Mouse (Mus musculus): Measurements from ENCODE around the gene Gm5662. TPM values are rescaled to one million over a fixed set of nuclear protein-coding genes. Genes with fewer than 3 reads are reported as not detected.
"Not testable (repeated sequence)": the region's sequence is repeated elsewhere in the genome, so short reads cannot be mapped to it uniquely, and the experiment has no call there.

Gene Gm5662
- polyA plus RNA-seq (2014; fragmentation: Nextera tagmentation; extraction: Ambion mirVana): not detected in 2 replicates

- H3K4me2 ChIP-seq (replicated peaks); H3K9ac ChIP-seq; DNase-seq (ENCODE audit: low spot score); ATAC-seq (ENCODE audit: low FRiP score); H3K9me3 ChIP-seq (ENCODE audit: control insufficient read depth, low read length); H3K4me3 ChIP-seq (replicated peaks; ENCODE audit: low read length); H3K4me1 ChIP-seq (replicated peaks; ENCODE audit: control insufficient read depth, insufficient read depth, low read length); H3K27ac ChIP-seq; H3K36me3 ChIP-seq (replicated peaks; ENCODE audit: control insufficient read depth, insufficient read depth); H3K27me3 ChIP-seq (ENCODE audit: control insufficient read depth, insufficient read depth, low read length): not testable (repeated sequence)
- 79% methylated on average over 5 of the region's 5 CpGs for WGBS
These were observed at the start of gene Gm5662 for GRCm38 (mm10) chr12:88274400-88274799. TSS of gene Gm5662 (minus strand) at chr12:88274500.

- not testable (repeated sequence) for H3K4me1 ChIP-seq (replicated peaks; ENCODE audit: control insufficient read depth, insufficient read depth, low read length); H3K27me3 ChIP-seq (ENCODE audit: control insufficient read depth, insufficient read depth, low read length); ATAC-seq (ENCODE audit: low FRiP score); H3K36me3 ChIP-seq (replicated peaks; ENCODE audit: control insufficient read depth, insufficient read depth); H3K27ac ChIP-seq; H3K4me2 ChIP-seq (replicated peaks); H3K4me3 ChIP-seq (replicated peaks; ENCODE audit: low read length); H3K9me3 ChIP-seq (ENCODE audit: control insufficient read depth, low read length); DNase-seq (ENCODE audit: low spot score); H3K9ac ChIP-seq
- whole genome bisulfite sequencing: 97% methylated on average over 2 of the region's 2 CpGs
These were observed 49.6 kb upstream of the Gm5662 start, which contains the start of gene Gm5039 for GRCm38 (mm10) chr12:88323926-88324325. TSS of gene Gm5039 (minus strand) at chr12:88324026.

- 82% methylated on average over 3 of the region's 3 CpGs for WGBS
- no peaks in the 10 kb centered on the region for H3K4me1 ChIP-seq (replicated peaks; ENCODE audit: control insufficient read depth, insufficient read depth, low read length)
- H3K27ac ChIP-seq: no peak overlapping the region
- no peaks in the 10 kb centered on the region for H3K9me3 ChIP-seq (ENCODE audit: control insufficient read depth, low read length)
- H3K4me3 ChIP-seq (replicated peaks; ENCODE audit: low read length): no peak overlapping the region
- no peaks in the 10 kb centered on the region for H3K27me3 ChIP-seq (ENCODE audit: control insufficient read depth, insufficient read depth, low read length)
- H3K9ac ChIP-seq: no peak overlapping the region
- ATAC-seq (ENCODE audit: low FRiP score) (no peak), DNase-seq (ENCODE audit: low spot score) (no peak)
- H3K36me3 ChIP-seq (replicated peaks; ENCODE audit: control insufficient read depth, insufficient read depth): no peaks in the 10 kb centered on the region
- H3K4me2 ChIP-seq (replicated peaks): no peak overlapping the region
These were observed 40.3 kb upstream of the Gm5662 start for GRCm38 (mm10) chr12:88314556-88314955.

DNA sequence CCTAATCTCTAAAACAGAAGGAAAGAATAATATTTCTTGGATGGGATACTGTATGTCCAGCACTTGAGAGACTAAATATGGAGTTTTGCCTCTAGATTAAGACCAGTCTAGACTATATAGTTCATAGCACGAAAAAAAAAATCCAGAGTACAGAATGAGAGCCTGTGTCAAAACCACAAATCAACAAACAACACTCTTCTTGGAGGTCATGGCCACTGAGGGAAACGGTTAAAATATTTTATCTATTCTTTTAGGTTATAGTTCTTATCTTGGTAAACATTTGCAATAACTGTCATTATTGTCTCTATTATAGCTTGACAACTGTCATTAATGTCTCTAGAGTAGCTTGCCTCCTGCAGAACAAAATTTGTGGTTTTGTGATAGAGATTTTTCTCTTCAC, 22.9 kb upstream of the Gm5662 start:
- not testable (repeated sequence) for H3K27me3 ChIP-seq (ENCODE audit: control insufficient read depth, insufficient read depth, low read length); H3K9ac ChIP-seq; DNase-seq (ENCODE audit: low spot score); H3K4me2 ChIP-seq (replicated peaks); H3K27ac ChIP-seq; H3K36me3 ChIP-seq (replicated peaks; ENCODE audit: control insufficient read depth, insufficient read depth); H3K4me1 ChIP-seq (replicated peaks; ENCODE audit: control insufficient read depth, insufficient read depth, low read length); ATAC-seq (ENCODE audit: low FRiP score); H3K9me3 ChIP-seq (ENCODE audit: control insufficient read depth, low read length); H3K4me3 ChIP-seq (replicated peaks; ENCODE audit: low read length)
- 77% methylated on average over 2 of the region's 2 CpGs for WGBS

DNA sequence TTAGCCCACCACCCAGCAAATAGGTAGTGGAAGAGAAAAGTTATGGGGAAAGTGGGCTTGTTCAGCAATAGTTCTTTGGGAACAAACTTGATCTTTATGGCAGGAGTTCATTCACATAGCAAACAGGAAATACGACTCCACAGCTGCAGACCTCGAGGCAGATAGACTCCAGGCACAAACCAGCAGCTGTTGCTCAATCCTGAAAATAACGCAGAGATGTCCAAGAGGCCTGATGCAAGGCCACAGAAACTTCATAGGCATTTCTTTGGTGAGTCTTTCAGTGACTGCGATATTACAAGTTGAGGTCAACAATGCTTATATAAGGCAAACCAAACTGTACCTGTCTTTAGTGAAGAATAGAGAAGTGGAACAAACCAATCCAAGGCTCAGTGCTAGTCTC, 18.8 kb upstream of the Gm5662 start:
- WGBS: 80% methylated on average over 4 of the region's 4 CpGs
- not testable (repeated sequence) for DNase-seq (ENCODE audit: low spot score); H3K9ac ChIP-seq; H3K4me1 ChIP-seq (replicated peaks; ENCODE audit: control insufficient read depth, insufficient read depth, low read length); H3K27ac ChIP-seq; H3K4me3 ChIP-seq (replicated peaks; ENCODE audit: low read length); H3K4me2 ChIP-seq (replicated peaks); H3K9me3 ChIP-seq (ENCODE audit: control insufficient read depth, low read length); H3K27me3 ChIP-seq (ENCODE audit: control insufficient read depth, insufficient read depth, low read length); H3K36me3 ChIP-seq (replicated peaks; ENCODE audit: control insufficient read depth, insufficient read depth); ATAC-seq (ENCODE audit: low FRiP score)

DNA sequence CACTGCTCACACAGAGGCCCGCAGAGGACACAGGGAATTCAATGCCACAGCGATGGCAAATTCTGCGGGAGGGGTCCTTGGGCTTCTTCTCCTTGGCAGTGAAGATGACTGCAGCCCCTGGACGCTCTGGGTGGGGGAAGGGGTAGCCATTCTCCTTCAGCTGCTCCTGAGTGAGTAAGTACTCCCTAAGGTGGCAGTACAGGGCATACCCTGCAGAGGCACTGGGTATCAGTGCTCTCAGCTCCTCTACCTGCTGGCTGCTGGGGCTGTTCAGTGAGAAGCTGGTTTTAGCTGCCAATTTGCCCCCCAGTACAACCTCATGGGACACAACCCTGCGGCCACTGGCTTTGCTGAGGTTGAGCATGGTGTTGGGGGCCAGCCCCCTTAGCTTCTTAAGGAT, 10.9 kb upstream of the Gm5662 start:
- not testable (repeated sequence) for H3K4me2 ChIP-seq (replicated peaks); DNase-seq (ENCODE audit: low spot score); H3K27ac ChIP-seq; H3K9ac ChIP-seq; H3K4me3 ChIP-seq (replicated peaks; ENCODE audit: low read length); H3K27me3 ChIP-seq (ENCODE audit: control insufficient read depth, insufficient read depth, low read length); H3K9me3 ChIP-seq (ENCODE audit: control insufficient read depth, low read length); H3K4me1 ChIP-seq (replicated peaks; ENCODE audit: control insufficient read depth, insufficient read depth, low read length); H3K36me3 ChIP-seq (replicated peaks; ENCODE audit: control insufficient read depth, insufficient read depth)
- peak; percentile 37; the same call in 1 of the 2 replicates for ATAC-seq (ENCODE audit: low FRiP score)
- WGBS: 84% methylated on average over 4 of the region's 5 CpGs

DNA sequence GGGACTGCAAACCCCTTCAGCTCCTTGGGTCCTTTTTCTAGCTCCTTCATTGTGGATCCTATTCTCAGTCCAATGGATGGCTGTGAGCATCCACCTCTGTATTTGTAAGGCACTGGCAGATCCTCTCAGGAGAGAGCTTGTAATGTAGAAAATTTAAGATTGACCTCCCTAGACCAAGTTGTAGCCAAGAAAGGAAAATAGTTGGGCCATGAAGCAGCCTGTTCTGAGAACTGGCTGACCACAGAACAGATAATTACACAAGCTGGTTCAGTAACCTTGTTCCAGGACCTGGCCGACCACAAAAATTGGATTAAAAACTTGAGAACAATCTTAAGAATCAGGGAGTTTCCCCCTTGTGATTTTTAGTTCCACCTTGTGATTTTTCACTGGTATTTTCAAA, 17.1 kb downstream of the Gm5662 start:
- DNase-seq (ENCODE audit: low spot score) (no peak), ATAC-seq (ENCODE audit: low FRiP score) (no peak)
- Histone ChIP-seq H3K4me1 (replicated peaks; ENCODE audit: control insufficient read depth, insufficient read depth, low read length) (no peaks in the 10 kb centered on the region), H3K9ac (no peak overlapping the region), H3K9me3 (ENCODE audit: control insufficient read depth, low read length) (no peaks in the 10 kb centered on the region), H3K27me3 (ENCODE audit: control insufficient read depth, insufficient read depth, low read length) (no peaks in the 10 kb centered on the region), H3K36me3 (replicated peaks; ENCODE audit: control insufficient read depth, insufficient read depth) (no peaks in the 10 kb centered on the region), H3K27ac (no peak overlapping the region), H3K4me2 (replicated peaks) (no peak overlapping the region), H3K4me3 (replicated peaks; ENCODE audit: low read length) (no peak overlapping the region)
- WGBS: 43% methylated on average over 1 of the region's 1 CpGs

DNA sequence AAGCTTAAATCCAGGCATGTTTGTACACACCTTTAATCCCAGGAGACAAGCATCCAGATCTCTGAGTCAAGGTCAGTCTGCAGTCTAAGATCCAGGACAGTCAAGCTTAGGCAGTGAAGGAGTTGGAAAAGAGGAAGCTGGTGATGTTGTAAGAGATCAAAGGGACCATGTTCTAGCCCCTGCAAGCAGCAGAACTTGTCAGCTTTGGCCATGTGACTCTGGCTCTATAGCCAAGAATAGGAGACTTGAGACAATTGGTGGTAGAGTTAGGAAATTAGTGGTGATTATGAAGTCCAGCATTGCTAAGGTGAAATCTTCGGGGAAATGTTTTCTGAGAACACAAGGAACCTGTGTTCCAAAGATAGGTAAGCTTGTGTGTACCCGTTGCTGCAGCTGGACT, 18.4 kb downstream of the Gm5662 start:
- ATAC-seq (ENCODE audit: low FRiP score); H3K27me3 ChIP-seq (ENCODE audit: control insufficient read depth, insufficient read depth, low read length): not testable (repeated sequence)

GRCm38 (mm10) chr12:88250000-88250399, 24.3 kb downstream of the Gm5662 start, which contains the start of gene Gm8332:
TSS of gene Gm8332 (minus strand) at chr12:88250100.
- not testable (repeated sequence) for H3K4me2 ChIP-seq (replicated peaks); ATAC-seq (ENCODE audit: low FRiP score)

More for the DNA sequence above, 18.4 kb downstream of the Gm5662 start:
- H3K4me2 ChIP-seq (replicated peaks); H3K36me3 ChIP-seq (replicated peaks; ENCODE audit: control insufficient read depth, insufficient read depth); H3K4me3 ChIP-seq (replicated peaks; ENCODE audit: low read length); H3K9me3 ChIP-seq (ENCODE audit: control insufficient read depth, low read length); H3K27ac ChIP-seq; H3K4me1 ChIP-seq (replicated peaks; ENCODE audit: control insufficient read depth, insufficient read depth, low read length); DNase-seq (ENCODE audit: low spot score); H3K9ac ChIP-seq: not testable (repeated sequence)
- WGBS: 66% methylated on average over 2 of the region's 2 CpGs

DNA sequence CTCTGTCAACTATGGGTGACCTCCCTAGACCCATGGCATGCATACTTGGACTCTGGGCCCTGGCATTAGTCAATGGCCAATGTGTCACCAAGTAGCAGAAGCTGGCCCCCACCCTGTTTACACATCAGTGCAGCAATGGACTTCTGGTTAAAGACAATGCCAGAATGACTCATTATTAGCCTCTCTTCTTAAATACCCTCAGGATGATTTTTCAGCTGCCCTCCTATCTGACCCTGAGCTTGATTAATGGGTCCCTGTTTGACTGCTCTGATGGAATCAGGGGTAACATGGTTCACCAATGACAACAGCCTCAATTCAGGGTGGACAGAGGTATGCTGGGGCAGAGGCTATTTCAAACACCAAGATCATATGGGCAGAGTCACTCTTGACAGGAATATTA, 28.5 kb downstream of the Gm5662 start:
- H3K27ac ChIP-seq; H3K9me3 ChIP-seq (ENCODE audit: control insufficient read depth, low read length); H3K4me2 ChIP-seq (replicated peaks); H3K9ac ChIP-seq; H3K4me1 ChIP-seq (replicated peaks; ENCODE audit: control insufficient read depth, insufficient read depth, low read length); H3K27me3 ChIP-seq (ENCODE audit: control insufficient read depth, insufficient read depth, low read length); DNase-seq (ENCODE audit: low spot score); H3K4me3 ChIP-seq (replicated peaks; ENCODE audit: low read length); H3K36me3 ChIP-seq (replicated peaks; ENCODE audit: control insufficient read depth, insufficient read depth); ATAC-seq (ENCODE audit: low FRiP score): not testable (repeated sequence)

More at GRCm38 (mm10) chr12:88250000-88250399, 24.3 kb downstream of the Gm5662 start, which contains the start of gene Gm8332:
- H3K9me3 ChIP-seq (ENCODE audit: control insufficient read depth, low read length); H3K27me3 ChIP-seq (ENCODE audit: control insufficient read depth, insufficient read depth, low read length); H3K4me1 ChIP-seq (replicated peaks; ENCODE audit: control insufficient read depth, insufficient read depth, low read length); H3K9ac ChIP-seq; DNase-seq (ENCODE audit: low spot score); H3K27ac ChIP-seq; H3K4me3 ChIP-seq (replicated peaks; ENCODE audit: low read length); H3K36me3 ChIP-seq (replicated peaks; ENCODE audit: control insufficient read depth, insufficient read depth): not testable (repeated sequence)
- 100% methylated on average over 1 of the region's 2 CpGs for WGBS
